ENCODE assay signal across 8 mouse cellular contexts in genomic region chr16:92499324-92499723, GRCm38 (mm10). TPM values are rescaled to one million over a fixed set of nuclear protein-coding genes. Genes with fewer than 3 reads are reported as not detected.
A peak's percentile ranks its signal among the peaks of the same experiment; 100 is the strongest.
DNase-seq lines count a peak whose midpoint lies in the region; ATAC-seq lines count a peak whose summit lies in the region.
"Had no signal": no experiment of that assay in that cellular context is flagged by ENCODE, and none has a peak within 500 bp of the region (broad histone marks: within the 10 kb centered on the region; RNA-seq: fewer than 3 reads in every experiment).

No protein-coding gene starts in this region.

- no peak for DNase-seq in lung, postnatal 10 days
- no peak for DNase-seq in midbrain, embryonic 10.5 days (ENCODE audit: low spot score)
- no peak for DNase-seq in cerebellum, adult 18-20 months
- DNase-seq in thymus, adult 18-20 months: no peak
- DNase-seq in cerebellum, postnatal 36 days: no peak
- DNase-seq: thymus, postnatal 36 days had no signal

- peak overlapping the region; percentile 68 for H3K4me3 ChIP-seq in lung, embryonic 16.5 days (ENCODE audit: low read length)
- H3K4me3 ChIP-seq in hindbrain, embryonic 13.5 days: peak overlapping the region; percentile 53
- H3K4me3 ChIP-seq in midbrain, embryonic 10.5 days: peak overlapping the region; percentile 70

- no peaks in the 10 kb centered on the region for H3K9me3 ChIP-seq in lung, embryonic 16.5 days (ENCODE audit: control insufficient read depth, low read length)
- no peaks in the 10 kb centered on the region for H3K9me3 ChIP-seq in hindbrain, embryonic 13.5 days
- H3K9me3 ChIP-seq in midbrain, embryonic 10.5 days (replicated peaks): no peaks in the 10 kb centered on the region

- peak overlapping the region; percentile 77 for H3K9ac ChIP-seq in lung, embryonic 16.5 days (ENCODE audit: low read length)
- peak overlapping the region; percentile 68 for H3K9ac ChIP-seq in hindbrain, embryonic 13.5 days

- ATAC-seq in lung, embryonic 16.5 days (ENCODE audit: low read depth): no peak
- ATAC-seq in hindbrain, embryonic 13.5 days (ENCODE audit: low FRiP score): no peak

- peak overlapping the region; percentile 87 for H3K4me2 ChIP-seq in lung, embryonic 16.5 days (ENCODE audit: low read depth, low read length)
- peak overlapping the region; percentile 92 for H3K4me2 ChIP-seq in hindbrain, embryonic 13.5 days

- no peaks in the 10 kb centered on the region for H3K36me3 ChIP-seq in lung, embryonic 16.5 days (ENCODE audit: control insufficient read depth, insufficient read depth, low read length)
- H3K36me3 ChIP-seq in hindbrain, embryonic 13.5 days: no peaks in the 10 kb centered on the region
- H3K36me3 ChIP-seq in midbrain, embryonic 10.5 days: no peaks in the 10 kb centered on the region

- WGBS in lung, embryonic 16.5 days: 15% methylated on average over 15 of the region's 15 CpGs
- 22% methylated on average over 15 of the region's 15 CpGs for WGBS in hindbrain, embryonic 13.5 days
- WGBS in midbrain, embryonic 10.5 days: 18% methylated on average over 15 of the region's 15 CpGs

- H3K27ac ChIP-seq in lung, embryonic 16.5 days (ENCODE audit: low read length): no peak overlapping the region
- peak overlapping the region; percentile 44; the same call in 1 of the 2 replicates for H3K27ac ChIP-seq in hindbrain, embryonic 13.5 days
- peak overlapping the region; percentile 70; the same call in 1 of the 2 replicates for H3K27ac ChIP-seq in midbrain, embryonic 10.5 days (replicated peaks)

- peaks cover 22% of the 10 kb centered on the region for H3K27me3 ChIP-seq in lung, embryonic 16.5 days (ENCODE audit: control insufficient read depth, insufficient read depth, low read depth, low read length)
- H3K27me3 ChIP-seq in hindbrain, embryonic 13.5 days: peaks cover 50% of the 10 kb centered on the region
- H3K27me3 ChIP-seq in midbrain, embryonic 10.5 days (ENCODE audit: low read depth, poor library complexity, severe bottlenecking): peaks cover 64% of the 10 kb centered on the region

- H3K4me1 ChIP-seq in lung, embryonic 16.5 days (replicated peaks; ENCODE audit: control insufficient read depth, insufficient read depth, low read length): peaks cover 19% of the 10 kb centered on the region
- H3K4me1 ChIP-seq in hindbrain, embryonic 13.5 days (replicated peaks): peaks cover 16% of the 10 kb centered on the region
- H3K4me1 ChIP-seq in midbrain, embryonic 10.5 days: peaks cover 27% of the 10 kb centered on the region

RNA-seq across cellular contexts. Expression of gene Clic6, which starts 13.8 kb away (rescaled TPM):
- polyA plus RNA-seq in lung, embryonic 16.5 days (2015; fragmentation: Nextera tagmentation; extraction: Ambion mirVana): 15.7 and 16.4 TPM in 2 replicates
- polyA plus RNA-seq in hindbrain, embryonic 13.5 days (2015; fragmentation: Nextera tagmentation; extraction: Ambion mirVana): 4.8 and 11.5 TPM in 2 replicates
- polyA plus RNA-seq in midbrain, embryonic 10.5 days (2016; fragmentation: Nextera tagmentation; extraction: Ambion mirVana): 1.5 and 2.1 TPM in 2 replicates

RNA-seq across cellular contexts. Expression of gene Rcan1, which starts 28.7 kb away (rescaled TPM):
- 57.7 and 61.2 TPM in 2 replicates for polyA plus RNA-seq in lung, embryonic 16.5 days (2015; fragmentation: Nextera tagmentation; extraction: Ambion mirVana)
- 56.5 and 56.6 TPM in 2 replicates for polyA plus RNA-seq in hindbrain, embryonic 13.5 days (2015; fragmentation: Nextera tagmentation; extraction: Ambion mirVana)
- polyA plus RNA-seq in midbrain, embryonic 10.5 days (2016; fragmentation: Nextera tagmentation; extraction: Ambion mirVana): 38.8 and 40.6 TPM in 2 replicates
